Mouse (Mus musculus): Measurements from ENCODE around the gene 1110059E24Rik.
"Not testable (repeated sequence)": the region's sequence is repeated elsewhere in the genome, so short reads cannot be mapped to it uniquely, and the experiment has no call there.

1110059E24Rik gene

DNA sequence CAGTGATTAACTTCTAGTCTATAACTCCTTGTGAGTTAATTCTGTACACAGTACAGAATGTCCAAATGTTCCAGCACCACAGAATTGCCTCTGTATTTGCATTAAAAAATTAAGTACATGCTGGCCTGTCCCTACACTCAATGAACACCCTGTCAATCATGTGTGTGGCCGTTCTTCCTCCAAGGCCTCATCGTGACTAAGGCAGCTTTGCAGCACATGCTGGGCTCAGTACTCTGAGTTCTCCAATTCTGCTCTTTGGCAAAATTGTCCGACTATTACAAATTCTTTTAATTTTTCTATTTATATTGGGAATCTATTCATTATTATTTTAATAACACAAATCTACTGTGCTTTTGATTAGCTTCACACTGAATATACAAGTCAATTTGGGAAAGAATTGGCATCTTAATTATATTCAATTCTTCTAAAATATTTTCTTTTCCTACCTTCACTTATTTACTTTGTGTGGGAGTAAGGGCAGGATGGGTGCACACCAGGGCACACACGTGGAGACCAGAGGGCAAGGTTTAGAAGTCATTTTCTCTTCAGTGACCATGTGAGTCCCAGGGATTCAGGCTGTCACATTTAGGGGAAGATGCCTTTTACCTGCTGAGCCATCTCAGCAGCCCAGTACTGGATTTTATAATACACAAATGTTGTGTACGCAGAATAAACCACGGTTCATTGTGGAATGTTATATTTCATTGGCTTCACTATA, 26.3 kb downstream of the 1110059E24Rik start:
- DNase-seq (ENCODE audit: low read depth, low spot score): no peak

DNA sequence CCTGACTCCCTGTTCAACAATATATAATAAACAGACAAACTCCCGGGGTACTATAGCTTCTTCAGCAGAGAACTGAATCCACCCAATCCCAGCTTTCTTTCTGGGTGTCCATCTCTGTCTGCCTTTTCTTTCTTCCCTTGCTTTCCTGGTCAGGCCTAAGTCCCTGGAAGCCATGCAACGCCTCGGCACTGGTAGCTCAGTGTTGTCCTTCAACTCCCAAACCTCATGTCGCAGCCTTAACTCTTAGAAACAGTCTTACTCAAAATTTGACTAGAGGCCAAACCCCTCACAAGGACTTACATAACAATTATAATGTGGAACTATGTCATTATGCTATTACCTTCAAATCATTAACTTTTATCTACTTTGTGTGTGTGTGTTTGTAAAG, 28.6 kb downstream of the 1110059E24Rik start:
- DNase-seq (ENCODE audit: low read depth, low spot score): no peak

DNA sequence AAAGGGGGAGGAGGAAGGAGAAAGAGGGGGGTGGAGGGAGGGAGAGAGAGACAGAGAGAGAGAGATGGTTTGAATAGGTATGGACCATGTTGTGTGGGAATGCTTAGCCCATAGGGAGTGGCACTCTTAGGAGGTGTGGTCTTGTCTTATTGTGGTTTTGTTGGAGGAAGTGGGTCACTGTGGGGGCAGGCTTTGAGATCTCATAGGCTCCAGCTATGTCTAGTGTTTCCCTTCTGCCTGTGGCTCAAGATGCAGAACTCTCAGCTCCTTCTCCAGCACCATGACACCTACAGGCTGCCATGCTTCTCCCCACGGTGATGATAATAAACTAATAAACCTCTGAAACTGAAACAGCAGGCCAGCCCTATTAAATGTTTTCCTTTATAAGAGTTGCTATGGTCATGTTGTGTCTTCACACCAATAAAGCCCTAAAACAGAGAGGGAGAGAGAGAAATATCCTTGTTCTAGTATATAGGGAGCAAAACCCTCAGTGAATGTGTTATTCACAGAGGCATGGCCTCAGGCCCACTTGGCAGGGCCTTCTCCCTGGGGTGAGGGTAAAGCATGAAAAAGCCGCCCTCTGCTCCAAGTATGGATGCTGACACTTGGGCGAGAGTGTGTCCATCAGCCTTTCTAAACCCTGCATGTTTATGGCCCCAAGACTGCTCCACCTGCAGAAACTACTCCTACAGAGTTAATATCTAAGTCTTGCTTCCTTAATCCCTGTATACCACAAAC, 29.2 kb downstream of the 1110059E24Rik start:
- no peak for DNase-seq (ENCODE audit: low read depth, low spot score)

DNA sequence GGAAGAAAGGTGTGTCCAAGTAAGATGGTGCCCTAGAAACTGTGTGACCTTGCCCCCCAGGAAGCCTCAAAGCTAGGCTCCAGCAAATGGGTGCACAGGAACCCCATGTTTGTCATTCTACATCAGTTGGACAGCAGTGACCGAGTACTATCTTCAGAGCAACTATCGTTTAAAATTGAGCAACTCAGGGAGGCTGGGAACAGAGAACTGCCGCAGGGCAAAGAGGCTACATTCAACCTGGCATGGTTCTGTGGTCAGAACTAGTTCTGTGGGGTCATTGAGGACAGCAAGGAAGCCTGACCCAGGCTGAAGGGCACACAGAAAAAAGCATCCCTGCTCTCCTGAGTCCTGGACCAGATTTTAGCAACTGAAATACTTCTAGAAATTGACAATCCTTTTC, 37.0 kb downstream of the 1110059E24Rik start:
- no peak for DNase-seq (ENCODE audit: low read depth, low spot score)

DNA sequence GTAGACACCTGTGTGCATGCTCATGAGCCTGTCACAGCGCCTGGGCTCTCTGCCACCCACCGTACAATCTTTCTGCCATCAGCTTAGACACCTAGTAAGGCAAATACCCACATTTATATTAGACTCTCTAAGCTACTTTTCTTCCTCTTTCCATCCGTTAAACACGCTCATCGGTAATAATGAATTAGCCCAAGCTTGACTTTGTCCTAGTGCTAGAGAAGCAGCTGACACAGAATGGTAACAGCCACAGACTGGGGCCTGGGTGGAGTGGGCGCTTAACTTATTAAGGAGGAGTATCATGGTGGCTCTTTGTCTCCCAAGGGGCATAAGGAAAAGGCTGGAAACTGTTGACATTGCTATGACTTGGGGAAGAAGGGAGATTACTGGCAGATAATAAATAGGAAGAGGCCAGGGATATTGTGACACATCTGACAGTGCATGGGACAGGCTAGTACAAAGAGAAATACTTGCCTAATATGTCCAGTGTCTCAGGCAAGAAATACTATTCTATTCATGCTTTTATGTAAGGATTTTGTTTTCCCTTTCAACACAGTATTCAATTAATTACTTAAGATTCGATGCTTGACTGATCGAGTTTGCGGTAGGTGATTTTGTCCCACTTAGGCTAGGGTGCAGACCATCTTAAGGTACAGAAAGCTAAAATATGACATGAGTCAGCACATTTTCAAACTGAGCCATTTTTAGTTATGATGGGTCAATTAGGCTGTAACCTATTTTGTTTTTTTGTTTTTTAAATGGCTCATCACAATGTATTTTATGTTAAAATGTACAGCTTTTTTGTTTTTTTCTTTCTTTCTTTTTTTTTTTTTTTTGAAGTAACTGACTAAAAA, 40.8 kb downstream of the 1110059E24Rik start:
- DNase-seq (ENCODE audit: low read depth, low spot score): no peak

DNA sequence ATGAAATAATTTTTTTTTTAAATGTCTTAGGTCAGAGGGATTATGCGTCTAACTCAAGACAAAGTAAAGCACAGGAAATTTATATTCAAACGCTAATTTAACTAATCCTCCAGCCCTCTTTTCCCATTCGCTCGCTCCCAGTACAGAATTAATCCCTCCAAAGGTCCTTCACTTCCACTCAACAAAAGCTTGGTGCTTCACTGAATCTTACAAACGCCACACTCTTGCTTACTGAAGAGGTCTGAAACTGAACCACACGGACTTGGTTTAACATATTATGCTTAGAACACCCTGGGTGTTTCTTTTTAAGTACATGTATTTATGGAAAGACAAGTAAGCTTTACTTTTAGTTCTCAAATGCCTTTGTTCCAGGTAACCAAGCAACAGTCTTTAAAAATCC, 41.5 kb downstream of the 1110059E24Rik start:
- DNase-seq (ENCODE audit: low read depth, low spot score): no peak

DNA sequence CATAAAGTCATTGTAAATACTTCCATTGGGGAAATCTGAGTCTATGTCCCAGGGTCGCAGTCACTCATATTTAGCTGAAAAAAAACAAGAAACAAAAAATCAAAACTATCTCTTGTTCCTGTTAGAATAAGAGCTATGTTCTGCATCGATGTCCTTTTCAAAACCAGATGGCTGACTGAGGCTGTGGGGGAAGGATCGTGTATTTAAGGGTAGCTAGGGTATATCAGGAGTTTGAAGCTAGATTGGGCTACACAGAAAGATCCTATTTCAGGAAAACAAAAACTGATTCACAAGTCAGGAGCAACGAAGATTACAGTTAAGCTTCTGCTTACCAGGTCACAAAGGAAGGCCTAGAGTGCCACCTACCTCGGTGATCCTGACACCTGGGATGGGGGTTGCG, 42.5 kb downstream of the 1110059E24Rik start:
- no peak for DNase-seq (ENCODE audit: low read depth, low spot score)

DNA sequence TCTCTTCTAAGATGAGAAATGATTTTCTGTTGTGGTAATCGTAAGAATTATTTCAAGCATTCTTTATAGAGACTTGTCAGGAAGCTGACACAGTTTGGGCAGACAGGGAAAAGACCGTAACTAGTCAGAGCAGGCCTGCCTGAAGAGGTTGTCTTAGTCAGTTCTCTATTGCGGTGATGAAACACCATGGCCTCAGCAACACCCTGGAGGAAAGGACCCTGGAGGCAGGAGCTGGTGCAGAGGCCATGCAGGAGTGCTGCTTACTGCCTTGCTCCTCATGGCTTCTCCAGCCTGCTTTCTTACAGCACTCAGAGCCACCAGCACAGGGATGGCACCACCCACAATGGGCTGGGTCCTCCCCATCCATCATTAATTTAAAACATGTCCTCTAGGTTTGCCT, 47.5 kb downstream of the 1110059E24Rik start:
- DNase-seq (ENCODE audit: low read depth, low spot score): no peak

DNA sequence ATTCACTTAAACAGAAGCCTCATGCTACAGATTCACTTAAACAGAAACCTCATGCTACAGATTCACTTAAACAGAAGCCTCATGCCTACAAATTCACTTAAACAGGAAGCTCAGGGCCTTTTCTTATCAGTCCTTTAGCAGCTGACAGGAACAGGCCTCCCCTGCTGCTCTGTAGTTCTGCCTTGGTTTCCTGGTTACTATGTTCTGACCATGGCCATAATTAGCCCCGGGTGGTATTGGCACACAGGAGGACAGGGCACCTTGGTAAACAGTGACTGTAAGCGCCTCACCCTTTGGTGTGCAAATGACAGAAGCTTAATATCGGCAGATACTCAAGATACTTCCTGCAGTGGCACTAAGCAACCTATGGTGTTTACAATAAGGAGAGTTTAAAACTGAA, 48.9 kb downstream of the 1110059E24Rik start:
- DNase-seq (ENCODE audit: low read depth, low spot score): no peak

DNA sequence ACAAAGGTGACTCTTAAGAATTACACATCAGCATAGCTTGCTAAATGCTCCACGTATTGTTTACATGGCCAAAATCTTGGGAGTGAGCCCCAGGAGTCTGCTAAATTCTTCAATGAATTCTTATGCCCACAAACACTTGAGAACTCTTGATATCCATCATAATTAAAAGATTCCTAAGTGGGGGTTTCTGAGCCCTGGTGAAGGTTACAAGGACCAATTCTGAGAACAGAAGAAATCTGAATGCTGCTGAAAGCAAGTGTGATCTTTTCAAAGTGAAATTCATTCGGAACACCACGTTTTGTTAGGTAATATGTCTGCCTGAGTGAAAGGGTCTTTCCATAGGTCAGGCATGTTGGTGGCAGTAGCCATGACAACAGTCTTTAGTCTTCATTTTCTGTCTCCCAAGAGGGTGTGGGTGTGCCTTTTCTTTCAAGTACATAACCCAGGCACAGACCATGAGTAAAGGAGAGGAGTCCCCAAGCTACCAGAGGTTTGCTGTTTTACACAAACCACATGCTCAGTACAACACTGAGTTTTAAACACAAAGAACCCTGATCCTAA, 51.2 kb downstream of the 1110059E24Rik start:
- no peak for DNase-seq (ENCODE audit: low read depth, low spot score)

DNA sequence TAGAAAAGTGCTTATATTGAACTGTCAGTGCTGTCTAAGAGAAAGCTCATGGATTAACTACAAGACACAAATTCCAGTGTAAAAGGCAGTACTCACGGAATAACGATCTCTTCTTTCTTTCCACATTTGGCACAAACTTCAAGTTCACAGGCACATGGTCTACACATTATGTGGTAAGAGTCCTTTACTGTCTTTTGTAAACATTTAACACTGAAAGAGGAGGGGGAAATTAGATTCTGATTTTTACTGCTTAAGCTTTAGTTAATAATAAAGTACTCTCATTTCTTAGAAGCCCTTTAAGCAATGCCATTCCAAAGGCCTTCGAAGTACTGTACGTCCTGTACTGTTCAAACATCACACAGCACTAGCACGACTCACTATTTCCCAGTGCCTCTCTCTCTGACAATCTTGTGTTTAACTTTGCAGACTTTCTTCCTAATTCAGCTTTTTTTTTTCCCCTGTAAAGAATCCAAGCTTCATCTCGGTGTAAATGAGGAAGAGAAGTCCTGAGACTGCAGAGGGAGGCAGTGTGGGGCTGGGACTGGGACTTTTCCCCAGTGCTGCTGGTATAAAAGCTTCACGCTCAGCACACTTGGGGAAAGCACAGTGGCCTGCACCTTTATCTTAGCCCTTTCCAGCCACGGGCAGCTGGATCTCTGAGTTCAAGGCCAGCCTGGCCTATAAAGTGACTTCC, 54.0 kb downstream of the 1110059E24Rik start:
- DNase-seq (ENCODE audit: low read depth, low spot score): no peak

DNA sequence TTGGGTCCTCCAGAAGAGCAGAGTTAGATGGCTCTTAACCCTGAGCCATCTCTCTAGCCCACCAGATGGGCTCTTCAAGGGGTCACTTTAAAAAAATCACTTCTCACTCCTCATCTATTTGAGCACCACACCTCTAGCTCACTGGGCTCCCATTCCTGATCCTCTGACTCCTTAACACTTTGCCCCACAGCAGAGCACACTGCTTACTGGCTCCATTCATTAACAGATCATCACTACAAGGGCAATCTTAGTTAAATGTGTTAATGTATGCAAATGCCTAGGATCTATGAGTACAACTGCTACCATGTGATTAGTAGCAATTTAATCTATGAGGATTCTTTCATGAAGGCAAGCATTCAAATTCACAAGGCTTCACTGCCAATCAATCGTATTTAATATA, 58.1 kb downstream of the 1110059E24Rik start:
- no peak for DNase-seq (ENCODE audit: low read depth, low spot score)

DNA sequence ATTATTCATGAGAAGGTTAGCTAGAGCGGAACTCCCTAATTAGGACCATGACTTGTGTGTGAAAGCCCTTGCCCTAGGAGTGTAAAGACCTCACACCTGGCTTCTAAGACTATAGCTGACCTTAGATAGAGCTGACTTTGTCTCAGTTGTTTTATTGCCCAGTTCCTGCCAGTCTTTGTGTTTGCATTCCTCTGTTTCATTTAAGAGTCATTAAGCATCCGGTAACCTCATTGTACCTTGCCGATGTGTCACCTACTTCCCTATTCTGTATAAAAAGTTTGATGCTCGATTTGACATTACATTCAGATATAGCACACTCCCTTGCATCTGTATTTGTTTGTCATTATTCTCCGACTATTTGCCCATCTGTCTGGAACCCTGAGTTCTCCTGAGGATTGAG, 60.6 kb downstream of the 1110059E24Rik start:
- DNase-seq (ENCODE audit: low read depth, low spot score): not testable (repeated sequence)

DNA sequence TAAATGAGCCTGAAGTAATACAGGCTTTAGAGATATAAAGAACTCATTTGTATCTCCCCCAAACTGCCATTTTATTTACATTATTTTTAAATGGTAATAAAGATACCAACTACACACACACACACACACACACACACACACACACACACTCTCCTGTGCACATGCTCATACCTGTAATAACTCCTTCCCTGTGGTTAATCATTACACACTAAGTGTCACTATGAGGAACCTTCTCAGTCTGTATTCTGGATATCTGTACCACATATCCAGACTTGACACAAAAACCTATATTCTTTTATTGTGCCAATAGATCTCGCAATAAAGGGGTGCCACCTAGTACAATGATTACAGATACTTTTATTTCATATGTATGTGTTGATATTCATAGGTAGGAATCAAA, 62.9 kb downstream of the 1110059E24Rik start:
- DNase-seq (ENCODE audit: low read depth, low spot score): no peak

DNA sequence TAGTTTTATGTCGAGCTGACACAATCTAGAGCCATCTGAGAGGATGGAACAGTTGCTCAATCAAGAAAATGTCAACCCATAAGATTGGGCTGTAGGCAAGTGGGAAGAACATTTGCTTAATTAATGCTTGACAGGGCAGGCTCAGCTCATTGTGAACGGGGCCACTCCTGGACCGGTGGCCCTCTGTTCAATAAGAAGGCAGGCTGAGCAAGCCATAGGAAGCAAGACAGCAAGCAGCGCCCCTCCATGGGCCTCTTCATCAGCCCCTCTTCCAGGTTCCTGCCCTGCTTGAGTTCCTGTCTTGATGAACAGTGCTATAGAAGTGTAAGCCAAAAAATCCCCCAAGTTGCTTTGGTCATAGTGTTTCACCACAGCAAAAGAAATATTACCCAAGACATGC, 65.2 kb downstream of the 1110059E24Rik start:
- no peak for DNase-seq (ENCODE audit: low read depth, low spot score)

DNA sequence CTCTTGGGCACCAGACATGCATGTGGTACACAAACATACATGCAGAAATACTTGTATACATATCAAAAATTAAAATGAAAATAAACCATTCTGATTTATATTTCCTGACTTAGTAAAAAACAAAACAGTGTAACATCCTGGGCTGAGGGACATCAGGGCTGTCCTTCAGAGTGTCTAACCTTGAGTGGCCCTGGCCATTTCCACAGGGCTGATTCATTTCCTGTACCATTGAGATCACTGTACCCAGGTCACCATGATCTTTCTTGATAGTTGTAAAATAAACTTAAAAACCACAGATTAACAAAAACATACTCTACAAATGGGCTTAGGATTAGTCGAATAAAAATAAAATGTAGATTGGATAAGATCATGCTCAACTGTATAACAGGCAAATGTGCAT, 66.2 kb downstream of the 1110059E24Rik start:
- DNase-seq (ENCODE audit: low read depth, low spot score): no peak

DNA sequence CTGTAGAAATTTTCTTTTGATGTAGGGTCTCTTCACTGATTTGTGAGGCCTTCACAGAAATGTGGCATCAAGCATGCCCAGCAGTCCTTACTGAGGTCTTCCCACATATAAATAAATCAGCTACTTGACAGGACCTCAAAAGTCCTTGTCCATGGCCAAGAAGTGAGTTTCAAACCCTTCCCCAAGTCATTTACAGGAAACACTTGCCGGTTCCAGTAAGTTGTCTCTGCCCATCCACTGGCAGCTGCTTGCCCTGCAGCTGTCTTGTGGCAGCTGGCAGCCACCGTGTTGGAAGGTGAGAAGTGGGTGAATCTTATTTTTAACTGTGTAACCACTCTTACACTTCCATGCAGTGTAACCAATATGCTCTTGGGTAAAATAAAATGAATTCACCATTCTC, 66.9 kb downstream of the 1110059E24Rik start:
- no peak for DNase-seq (ENCODE audit: low read depth, low spot score)

DNA sequence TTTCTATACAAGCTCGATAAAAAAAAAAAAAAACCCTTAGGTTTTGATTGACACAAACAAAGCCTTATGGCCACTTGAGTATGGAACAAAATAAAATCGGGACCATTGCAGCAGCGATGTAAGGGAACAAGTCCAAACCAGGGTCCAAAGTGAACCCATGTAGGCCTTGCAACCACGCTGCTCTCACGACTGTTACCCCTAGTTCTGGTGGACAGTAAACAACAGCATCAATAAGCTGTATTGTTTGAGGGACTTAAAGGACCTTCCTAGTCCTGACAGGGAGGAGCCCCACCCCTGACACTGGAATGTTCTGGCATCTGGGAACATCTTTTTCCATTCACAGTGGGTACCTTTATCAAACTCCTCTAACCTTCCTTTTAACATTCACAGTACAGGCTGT, 68.8 kb downstream of the 1110059E24Rik start:
- no peak for DNase-seq (ENCODE audit: low read depth, low spot score)

DNA sequence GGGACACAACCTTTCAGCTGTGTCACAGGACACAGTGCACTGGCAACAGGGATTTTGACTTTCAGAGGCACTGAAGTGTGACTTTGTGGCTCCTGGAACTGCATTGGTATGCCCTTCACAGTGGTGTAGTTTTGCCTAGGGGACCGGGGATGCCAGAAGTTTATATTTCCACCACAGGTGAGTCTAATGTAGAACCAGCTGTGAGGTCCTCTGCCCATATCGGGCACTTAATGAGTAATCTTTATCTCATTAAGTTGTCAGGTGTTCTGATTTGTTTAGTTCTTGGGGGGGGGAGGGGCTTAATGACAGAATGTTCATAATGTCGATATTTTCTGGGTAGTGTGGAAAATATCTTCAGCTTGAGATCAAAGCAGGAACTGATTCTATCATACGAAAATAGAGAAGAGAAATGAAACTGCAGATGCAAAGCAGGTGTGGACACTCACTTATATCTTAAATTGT, 69.2 kb downstream of the 1110059E24Rik start:
- DNase-seq (ENCODE audit: low read depth, low spot score): no peak

DNA sequence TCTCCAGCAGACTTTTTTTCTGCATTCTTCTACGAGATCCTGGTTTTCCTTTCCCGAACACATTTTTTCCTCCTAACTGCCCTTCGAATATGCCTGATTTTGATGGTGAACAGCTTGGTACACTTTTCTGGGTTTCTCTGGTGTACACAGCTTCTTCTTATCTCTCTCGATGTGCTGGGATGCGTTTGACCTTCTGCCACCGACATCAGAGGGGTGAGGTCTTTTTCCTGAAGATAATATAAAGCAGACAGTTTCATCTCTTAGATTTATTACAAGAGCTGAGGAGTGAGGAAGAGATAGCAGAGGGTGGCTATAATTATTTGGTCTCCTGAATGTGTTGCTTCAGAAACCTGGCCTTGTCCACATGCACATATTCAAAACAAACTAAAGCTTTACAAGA, 71.4 kb downstream of the 1110059E24Rik start:
- DNase-seq (ENCODE audit: low read depth, low spot score): no peak

DNA sequence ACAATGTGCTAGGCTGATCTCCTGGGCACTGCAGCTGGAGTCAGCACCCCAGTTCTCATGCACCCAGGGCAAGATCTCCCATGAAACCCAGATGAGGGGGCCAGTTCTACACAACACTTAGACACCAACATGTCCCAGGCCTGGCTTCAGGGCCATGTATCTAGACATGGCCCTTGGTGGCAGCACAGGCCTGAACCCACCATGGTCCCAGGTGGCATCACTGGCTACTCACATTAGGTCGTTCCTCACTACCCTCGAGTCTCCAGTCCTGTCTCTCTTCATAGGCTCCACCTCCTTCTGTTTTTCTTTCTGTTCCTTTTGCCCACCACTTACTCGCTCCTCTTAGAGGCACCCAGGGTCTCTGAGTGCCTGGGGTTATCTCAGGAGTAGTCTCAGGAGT, 72.9 kb downstream of the 1110059E24Rik start:
- DNase-seq (ENCODE audit: low read depth, low spot score): no peak

Measured in forelimb bud, embryonic 11.5 days (tissue).